Mouse (Mus musculus) megakaryocyte, embryonic 14.5 days (primary cell): ENCODE data around the gene Nudt3.

Experiments
- FLI1 ChIP-seq: IDR thresholded peaks from 2 replicates; pipeline ENCODE4 v1.6.1; 2012; ENCODE audit warnings: low read length, inconsistent platforms, mixed read lengths
- GATA1 ChIP-seq: IDR thresholded peaks from 3 replicates; pipeline ENCODE4 v1.6.1; 2012; ENCODE audit warnings: mixed read lengths, low read length, inconsistent platforms, borderline replicate concordance

GRCm38 (mm10) chr17:27600286-27600685, 23.0 kb downstream of the Nudt3 start:
- TF ChIP-seq GATA1, result no peak
- TF ChIP-seq FLI1, result no peak
